Mouse (Mus musculus) embryonic fibroblast, embryonic 13.5 days (primary cell): ENCODE measurements around the gene Ttll3.

Source experiments
- CTCF ChIP-seq: IDR thresholded peaks from 2 replicates; pipeline ENCODE4 v1.5.1; 2011; ENCODE audit warnings: mild to moderate bottlenecking, control low read depth, low read length, moderate library complexity, borderline replicate concordance; ENCODE audit not compliant: insufficient read depth
- POLR2A ChIP-seq: IDR thresholded peaks from 2 replicates; pipeline ENCODE4 v1.6.1; 2011; ENCODE audit warnings: low read depth, mild to moderate bottlenecking, control low read depth, low read length, moderate library complexity

DNA sequence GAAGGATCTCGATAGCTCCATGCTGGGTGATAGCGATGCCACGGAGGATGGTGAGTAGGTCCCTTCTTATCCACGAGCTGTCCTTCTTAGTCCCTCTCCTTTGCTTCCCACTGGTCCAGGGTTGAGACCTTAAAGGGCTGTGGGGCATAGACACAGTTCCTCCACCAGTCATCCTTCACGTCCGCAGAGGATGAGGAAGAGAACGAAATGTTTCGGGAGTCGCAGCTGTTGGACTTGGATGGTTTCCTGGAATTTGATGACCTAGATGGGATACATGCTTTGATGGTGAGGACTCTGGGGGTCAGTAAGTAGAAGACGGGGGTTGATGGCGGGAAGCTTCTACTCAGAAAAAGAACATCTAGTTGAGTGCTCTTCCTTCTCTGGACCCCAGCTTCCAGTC is 5.8 kb downstream of the Ttll3 start:
- TF ChIP-seq CTCF (no peak), POLR2A (no peak)
